Mouse (Mus musculus): ENCODE measurements around the gene Gm1043. TPM values are rescaled to one million over a fixed set of nuclear protein-coding genes. Genes with fewer than 3 reads are reported as not detected.
A peak's percentile ranks its signal among the peaks of the same experiment; 100 is the strongest.

Gene Gm1043
- polyA plus RNA-seq, 1 experiment from 2014 or later = 2.0 TPM

DNA sequence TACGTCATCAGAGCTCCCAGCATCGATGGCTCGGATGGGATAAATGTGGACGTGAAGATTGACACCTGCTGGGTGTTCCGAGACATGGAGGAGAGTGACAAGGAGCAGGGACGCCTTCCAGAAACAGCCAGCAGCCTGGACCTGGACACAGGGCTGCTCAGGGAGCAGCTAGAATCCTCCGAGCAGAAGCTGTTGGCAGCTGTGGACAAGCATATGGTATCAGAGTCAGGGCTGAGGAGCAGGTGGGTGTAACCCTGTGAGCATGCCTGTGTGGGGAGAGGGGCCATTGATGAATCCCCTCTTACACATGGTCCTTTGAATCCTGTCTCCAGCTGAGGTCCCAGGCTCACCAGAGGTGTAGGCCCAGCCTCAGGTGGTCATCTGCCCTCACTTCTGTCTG lies 69.3 kb downstream of the Gm1043 start:
- Histone ChIP-seq H3K4me2 (ENCODE audit: low read length) (no peak overlapping the region), H3K4me1 (ENCODE audit: control insufficient read depth, insufficient read depth, low read length) (no peaks in the 10 kb centered on the region), H3K9me3 (ENCODE audit: control insufficient read depth, low read length) (no peaks in the 10 kb centered on the region), H3K4me3 (replicated peaks; ENCODE audit: low read depth, low read length) (no peak overlapping the region), H3K27me3 (ENCODE audit: control insufficient read depth, insufficient read depth, low read length) (no peaks in the 10 kb centered on the region), H3K9ac (replicated peaks; ENCODE audit: low read length) (no peak overlapping the region), H3K27ac (replicated peaks; ENCODE audit: low read depth, low read length) (no peak overlapping the region), H3K36me3 (ENCODE audit: control insufficient read depth, insufficient read depth, low read length) (no peaks in the 10 kb centered on the region)
- DNase-seq = no peak
- 78% methylated on average over 7 of the region's 7 CpGs for WGBS
- ATAC-seq (ENCODE audit: low FRiP score, low TSS enrichment) = no peak

DNA sequence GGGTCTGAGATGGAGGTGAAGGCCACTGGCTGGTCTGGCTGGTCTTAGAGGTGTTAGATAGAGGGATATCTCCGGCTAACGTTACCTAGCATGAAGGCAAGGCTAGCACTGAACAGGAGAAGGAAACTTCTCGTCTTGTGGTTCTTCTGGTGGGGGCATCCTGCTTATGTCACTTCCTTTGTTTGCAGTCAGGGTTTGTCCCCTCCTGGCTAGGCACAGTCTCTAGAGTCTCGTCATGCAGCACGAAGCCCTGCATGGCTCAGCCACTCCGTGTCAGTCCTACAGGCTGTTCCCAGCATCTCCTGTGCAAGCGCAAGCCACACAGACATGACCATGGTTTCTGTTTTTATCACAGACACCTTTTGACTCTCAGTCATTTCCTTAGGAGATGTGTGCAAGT lies 73.2 kb downstream of the Gm1043 start:
- 84% methylated on average over 7 of the region's 7 CpGs for WGBS
- H3K9ac ChIP-seq (replicated peaks; ENCODE audit: low read length) = no peak overlapping the region
- H3K27me3 ChIP-seq (ENCODE audit: control insufficient read depth, insufficient read depth, low read length) = peaks cover 20% of the 10 kb centered on the region
- H3K4me3 ChIP-seq (replicated peaks; ENCODE audit: low read depth, low read length) = no peak overlapping the region
- no peak overlapping the region for H3K4me2 ChIP-seq (ENCODE audit: low read length)
- H3K4me1 ChIP-seq (ENCODE audit: control insufficient read depth, insufficient read depth, low read length) = no peaks in the 10 kb centered on the region
- H3K36me3 ChIP-seq (ENCODE audit: control insufficient read depth, insufficient read depth, low read length) = no peaks in the 10 kb centered on the region
- no peak overlapping the region for H3K27ac ChIP-seq (replicated peaks; ENCODE audit: low read depth, low read length)
- H3K9me3 ChIP-seq (ENCODE audit: control insufficient read depth, low read length) = no peaks in the 10 kb centered on the region
- DNase-seq (no peak), ATAC-seq (ENCODE audit: low FRiP score, low TSS enrichment) (no peak)

DNA sequence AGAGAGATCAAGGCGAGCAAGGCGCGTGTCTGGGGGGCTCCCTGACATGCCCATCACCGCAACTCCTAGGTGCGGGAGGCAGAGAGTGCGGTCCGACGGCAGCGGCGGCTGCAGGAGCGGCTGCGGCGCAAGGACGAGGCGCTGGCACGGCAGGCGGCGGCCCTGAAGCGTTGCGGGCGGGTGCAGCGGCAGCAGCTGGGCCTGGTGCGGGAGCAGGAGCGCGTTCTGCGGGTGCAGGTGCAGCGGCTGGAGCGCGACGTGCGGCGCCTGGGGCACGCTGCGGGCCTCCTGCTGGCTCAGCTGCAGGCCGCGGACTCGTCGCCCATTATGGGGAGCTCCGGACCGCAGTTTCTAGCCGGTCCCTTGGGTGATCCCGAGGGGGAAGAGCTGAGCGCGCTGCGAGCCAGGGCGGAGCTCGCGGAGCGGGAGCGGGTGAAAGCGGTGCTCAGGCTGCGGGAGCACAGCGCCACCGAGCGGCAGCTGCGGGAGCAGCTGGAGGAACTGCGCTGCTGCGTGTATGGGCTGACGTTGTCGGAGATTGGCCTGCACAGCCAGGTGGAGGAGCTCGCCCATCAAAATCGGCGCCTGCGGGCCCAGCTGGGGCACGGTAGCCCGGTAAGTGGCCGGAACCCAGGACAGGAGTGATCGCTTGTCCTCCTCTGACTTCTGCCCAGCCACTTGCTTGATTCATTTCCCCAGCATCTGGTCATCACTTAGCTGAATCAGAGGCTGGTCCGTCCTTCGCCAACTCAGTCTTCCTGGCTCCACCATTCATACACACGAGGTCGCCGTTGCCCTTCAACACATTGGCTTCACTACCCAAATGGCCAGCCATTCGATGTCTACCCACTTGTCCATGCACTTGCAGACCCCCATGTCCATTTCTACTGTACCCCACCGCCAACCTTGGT lies 78.0 kb downstream of the Gm1043 start:
- no peaks in the 10 kb centered on the region for H3K36me3 ChIP-seq (ENCODE audit: control insufficient read depth, insufficient read depth, low read length)
- DNase-seq (peak; percentile 93), ATAC-seq (ENCODE audit: low FRiP score, low TSS enrichment) (peak; percentile 81)
- peaks cover 33% of the 10 kb centered on the region for H3K27me3 ChIP-seq (ENCODE audit: control insufficient read depth, insufficient read depth, low read length)
- WGBS = 5% methylated on average over 74 of the region's 75 CpGs
- no peaks in the 10 kb centered on the region for H3K4me1 ChIP-seq (ENCODE audit: control insufficient read depth, insufficient read depth, low read length)
- peak overlapping the region; percentile 72 for H3K27ac ChIP-seq (replicated peaks; ENCODE audit: low read depth, low read length)
- H3K9me3 ChIP-seq (ENCODE audit: control insufficient read depth, low read length) = no peaks in the 10 kb centered on the region
- peak overlapping the region; percentile 47 for H3K4me3 ChIP-seq (replicated peaks; ENCODE audit: low read depth, low read length)
- peak overlapping the region; percentile 71 for H3K4me2 ChIP-seq (ENCODE audit: low read length)
- peak overlapping the region; percentile 60 for H3K9ac ChIP-seq (replicated peaks; ENCODE audit: low read length)

DNA sequence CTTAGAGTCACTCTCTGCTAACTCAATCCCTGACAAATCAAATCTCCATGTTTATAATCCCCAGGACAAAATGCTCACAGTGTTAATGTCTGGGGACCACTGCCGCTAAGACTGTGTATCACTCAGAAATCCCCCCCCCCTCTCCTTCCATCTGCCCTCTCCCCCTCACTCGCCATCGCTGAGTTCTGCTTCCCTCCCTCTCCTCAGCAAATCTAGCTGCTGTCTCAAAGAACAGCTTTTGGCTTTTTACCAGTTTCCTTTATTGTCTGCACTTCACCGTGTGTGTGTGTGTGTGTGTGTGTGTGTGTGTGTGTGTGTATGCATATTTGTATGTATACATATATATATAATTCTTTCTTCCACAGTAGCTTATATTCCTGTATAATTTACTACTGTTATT lies 91.3 kb downstream of the Gm1043 start:
- peak; percentile 53 for DNase-seq
- Histone ChIP-seq H3K9me3 (ENCODE audit: control insufficient read depth, low read length) (no peaks in the 10 kb centered on the region), H3K4me2 (ENCODE audit: low read length) (no peak overlapping the region), H3K9ac (replicated peaks; ENCODE audit: low read length) (no peak overlapping the region), H3K27ac (replicated peaks; ENCODE audit: low read depth, low read length) (no peak overlapping the region), H3K4me1 (ENCODE audit: control insufficient read depth, insufficient read depth, low read length) (no peaks in the 10 kb centered on the region), H3K36me3 (ENCODE audit: control insufficient read depth, insufficient read depth, low read length) (no peaks in the 10 kb centered on the region), H3K27me3 (ENCODE audit: control insufficient read depth, insufficient read depth, low read length) (no peaks in the 10 kb centered on the region), H3K4me3 (replicated peaks; ENCODE audit: low read depth, low read length) (no peak overlapping the region)
- no peak for ATAC-seq (ENCODE audit: low FRiP score, low TSS enrichment)
- 31% methylated on average over 4 of the region's 4 CpGs for WGBS

DNA sequence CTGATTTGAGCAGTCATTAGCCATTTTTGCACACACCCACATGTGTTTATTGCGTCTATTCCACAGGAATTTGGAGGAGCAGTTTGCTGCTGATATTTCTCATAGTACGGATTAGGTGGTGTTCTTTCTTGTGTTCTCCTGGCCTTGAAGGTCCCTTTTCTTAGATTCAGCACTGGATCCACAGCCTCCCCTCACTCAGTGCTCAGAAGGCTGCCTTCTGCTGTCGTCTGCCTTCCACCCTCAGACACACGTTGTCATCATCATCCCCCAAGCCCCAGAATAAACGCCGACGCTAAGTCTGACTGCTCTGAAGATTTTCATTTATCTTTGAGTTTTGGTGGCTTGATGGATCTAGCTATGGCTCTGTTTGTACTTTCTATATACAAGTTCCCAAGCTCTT lies 91.9 kb downstream of the Gm1043 start:
- ATAC-seq (ENCODE audit: low FRiP score, low TSS enrichment) = no peak
- H3K9ac ChIP-seq (replicated peaks; ENCODE audit: low read length) = no peak overlapping the region
- H3K4me3 ChIP-seq (replicated peaks; ENCODE audit: low read depth, low read length) = no peak overlapping the region
- H3K27me3 ChIP-seq (ENCODE audit: control insufficient read depth, insufficient read depth, low read length) = no peaks in the 10 kb centered on the region
- H3K27ac ChIP-seq (replicated peaks; ENCODE audit: low read depth, low read length) = no peak overlapping the region
- H3K4me2 ChIP-seq (ENCODE audit: low read length) = no peak overlapping the region
- no peaks in the 10 kb centered on the region for H3K36me3 ChIP-seq (ENCODE audit: control insufficient read depth, insufficient read depth, low read length)
- H3K4me1 ChIP-seq (ENCODE audit: control insufficient read depth, insufficient read depth, low read length) = no peaks in the 10 kb centered on the region
- WGBS = 76% methylated on average over 7 of the region's 7 CpGs
- no peaks in the 10 kb centered on the region for H3K9me3 ChIP-seq (ENCODE audit: control insufficient read depth, low read length)
- no peak for DNase-seq

DNA sequence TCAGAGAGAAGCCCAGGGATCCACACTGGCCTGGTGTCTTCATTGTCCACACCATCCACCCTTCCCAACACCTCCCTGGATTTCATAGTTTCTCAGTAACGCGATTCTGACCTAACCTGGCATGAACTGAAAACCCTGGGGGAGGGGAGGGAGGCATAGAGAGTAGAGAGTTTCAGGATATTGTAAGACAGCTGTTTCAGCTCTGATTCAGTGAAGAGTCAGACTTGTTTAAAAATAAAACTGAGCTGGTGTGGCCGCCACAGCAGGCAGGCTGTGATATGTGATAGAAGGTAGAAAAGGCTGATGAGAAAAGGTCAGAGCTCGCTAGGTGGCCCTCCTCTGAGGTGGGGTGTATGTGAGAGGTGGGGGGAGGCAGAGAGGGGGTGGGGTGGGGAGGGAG lies 93.6 kb downstream of the Gm1043 start:
- H3K27me3 ChIP-seq (ENCODE audit: control insufficient read depth, insufficient read depth, low read length) = no peaks in the 10 kb centered on the region
- no peak overlapping the region for H3K4me3 ChIP-seq (replicated peaks; ENCODE audit: low read depth, low read length)
- no peaks in the 10 kb centered on the region for H3K4me1 ChIP-seq (ENCODE audit: control insufficient read depth, insufficient read depth, low read length)
- no peak overlapping the region for H3K4me2 ChIP-seq (ENCODE audit: low read length)
- H3K9ac ChIP-seq (replicated peaks; ENCODE audit: low read length) = no peak overlapping the region
- ATAC-seq (ENCODE audit: low FRiP score, low TSS enrichment) (no peak), DNase-seq (no peak)
- no peak overlapping the region for H3K27ac ChIP-seq (replicated peaks; ENCODE audit: low read depth, low read length)
- 75% methylated on average over 4 of the region's 4 CpGs for WGBS
- no peaks in the 10 kb centered on the region for H3K9me3 ChIP-seq (ENCODE audit: control insufficient read depth, low read length)
- no peaks in the 10 kb centered on the region for H3K36me3 ChIP-seq (ENCODE audit: control insufficient read depth, insufficient read depth, low read length)

DNA sequence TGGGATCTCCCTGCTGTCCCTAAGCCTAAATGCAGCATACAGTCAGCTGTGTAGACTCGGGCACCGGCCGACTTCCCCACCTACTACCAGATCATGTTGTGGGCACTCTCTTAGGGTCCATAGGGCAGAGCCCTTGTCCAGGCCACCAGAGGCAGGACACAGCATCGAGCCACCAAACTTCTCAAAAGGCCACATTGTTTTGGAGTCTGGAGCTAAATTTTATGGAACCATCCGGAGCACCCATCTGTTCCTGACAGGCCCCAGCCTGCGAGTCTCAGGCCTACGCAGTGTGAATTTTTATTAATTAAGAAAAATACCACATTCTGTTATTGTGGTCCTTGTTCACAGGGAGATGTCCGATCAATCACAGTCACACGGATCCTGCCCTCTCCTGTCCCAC lies 94.7 kb downstream of the Gm1043 start:
- Histone ChIP-seq H3K27me3 (ENCODE audit: control insufficient read depth, insufficient read depth, low read length) (no peaks in the 10 kb centered on the region), H3K9me3 (ENCODE audit: control insufficient read depth, low read length) (no peaks in the 10 kb centered on the region), H3K27ac (replicated peaks; ENCODE audit: low read depth, low read length) (no peak overlapping the region), H3K9ac (replicated peaks; ENCODE audit: low read length) (no peak overlapping the region), H3K4me3 (replicated peaks; ENCODE audit: low read depth, low read length) (no peak overlapping the region), H3K4me2 (ENCODE audit: low read length) (no peak overlapping the region), H3K4me1 (ENCODE audit: control insufficient read depth, insufficient read depth, low read length) (no peaks in the 10 kb centered on the region), H3K36me3 (ENCODE audit: control insufficient read depth, insufficient read depth, low read length) (no peaks in the 10 kb centered on the region)
- WGBS = 97% methylated on average over 9 of the region's 9 CpGs
- ATAC-seq (ENCODE audit: low FRiP score, low TSS enrichment) (no peak), DNase-seq (no peak)

DNA sequence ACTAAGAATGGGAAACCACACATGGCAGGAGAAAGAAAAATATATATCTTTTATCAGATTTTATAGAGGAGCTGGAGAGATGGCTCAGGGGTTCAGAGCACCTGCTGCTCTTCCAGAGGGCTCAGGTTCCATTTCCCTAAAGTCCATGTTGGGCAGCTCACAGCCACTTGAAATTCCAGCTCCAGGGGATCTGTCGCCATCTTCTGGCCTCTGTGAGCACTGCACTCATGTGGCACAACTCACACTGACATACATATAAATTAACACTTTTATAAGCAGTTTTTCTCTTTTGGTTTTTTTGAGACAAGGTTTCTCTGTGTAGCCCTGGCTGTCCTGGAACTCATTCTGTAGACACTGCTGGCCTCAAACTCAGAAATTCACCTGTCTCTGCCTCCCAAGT lies 95.5 kb downstream of the Gm1043 start:
- no peaks in the 10 kb centered on the region for H3K36me3 ChIP-seq (ENCODE audit: control insufficient read depth, insufficient read depth, low read length)
- H3K9me3 ChIP-seq (ENCODE audit: control insufficient read depth, low read length) = no peaks in the 10 kb centered on the region
- no peak for DNase-seq
- H3K9ac ChIP-seq (replicated peaks; ENCODE audit: low read length) = no peak overlapping the region
- no peak for ATAC-seq (ENCODE audit: low FRiP score, low TSS enrichment)
- no peak overlapping the region for H3K4me2 ChIP-seq (ENCODE audit: low read length)
- H3K4me1 ChIP-seq (ENCODE audit: control insufficient read depth, insufficient read depth, low read length) = no peaks in the 10 kb centered on the region
- H3K27ac ChIP-seq (replicated peaks; ENCODE audit: low read depth, low read length) = no peak overlapping the region
- no peak overlapping the region for H3K4me3 ChIP-seq (replicated peaks; ENCODE audit: low read depth, low read length)
- 63% methylated on average over 1 of the region's 1 CpGs for WGBS
- no peaks in the 10 kb centered on the region for H3K27me3 ChIP-seq (ENCODE audit: control insufficient read depth, insufficient read depth, low read length)

DNA sequence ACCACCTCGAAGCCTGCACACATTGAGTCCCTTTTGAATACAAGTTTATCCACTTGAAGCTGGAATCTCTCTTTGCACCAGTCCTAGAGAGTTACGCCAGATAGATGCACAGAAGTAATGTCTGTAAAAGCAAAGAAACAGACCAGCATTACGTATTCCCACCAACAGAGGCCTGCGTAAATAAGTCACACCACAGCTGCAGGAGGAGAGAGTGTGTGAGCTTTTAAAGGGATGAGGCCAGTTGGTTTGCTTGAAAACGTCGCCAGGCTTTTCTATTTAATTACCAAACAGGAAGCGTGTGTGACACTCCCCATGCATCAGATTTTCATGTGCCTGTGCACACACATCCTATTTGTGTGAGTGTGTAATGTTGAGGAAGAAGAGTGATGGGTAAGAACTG lies 99.4 kb downstream of the Gm1043 start:
- Histone ChIP-seq H3K4me1 (ENCODE audit: control insufficient read depth, insufficient read depth, low read length) (no peaks in the 10 kb centered on the region), H3K36me3 (ENCODE audit: control insufficient read depth, insufficient read depth, low read length) (no peaks in the 10 kb centered on the region), H3K27ac (replicated peaks; ENCODE audit: low read depth, low read length) (no peak overlapping the region), H3K4me2 (ENCODE audit: low read length) (no peak overlapping the region), H3K9me3 (ENCODE audit: control insufficient read depth, low read length) (no peaks in the 10 kb centered on the region), H3K9ac (replicated peaks; ENCODE audit: low read length) (no peak overlapping the region), H3K4me3 (replicated peaks; ENCODE audit: low read depth, low read length) (no peak overlapping the region), H3K27me3 (ENCODE audit: control insufficient read depth, insufficient read depth, low read length) (no peaks in the 10 kb centered on the region)
- DNase-seq (no peak), ATAC-seq (ENCODE audit: low FRiP score, low TSS enrichment) (no peak)
- 70% methylated on average over 7 of the region's 7 CpGs for WGBS

Data from midbrain, embryonic 14.5 days (tissue).